Mouse (Mus musculus) ES-Bruce4 (cell line): ENCODE data around the gene Vwc2l. TPM values are rescaled to one million over a fixed set of nuclear protein-coding genes. Genes with fewer than 3 reads are reported as not detected.

Source experiments
- H3K27ac ChIP-seq: 2 replicates; pipeline ENCODE4 v1.5.1; 2012; ENCODE audit warnings: low read length, inconsistent platforms; ENCODE audit not compliant: insufficient read depth
- H3K27me3 ChIP-seq: 2 replicates; pipeline ENCODE4 v1.6.1; 2012; ENCODE audit warnings: mild to moderate bottlenecking, low read length, inconsistent platforms; ENCODE audit not compliant: control insufficient read depth, poor library complexity, insufficient read depth, severe bottlenecking
- H3K36me3 ChIP-seq: 2 replicates; pipeline ENCODE4 v1.6.1; 2012; ENCODE audit warnings: inconsistent platforms, mild to moderate bottlenecking, low read length, moderate library complexity; ENCODE audit not compliant: control insufficient read depth, poor library complexity, insufficient read depth, severe bottlenecking
- H3K4me1 ChIP-seq: one replicate; pipeline ENCODE4 v1.8.1; 2011; ENCODE audit warnings: low read length; ENCODE audit not compliant: control insufficient read depth, insufficient read depth
- H3K4me3 ChIP-seq: 2 replicates; pipeline ENCODE4 v1.5.1; 2011; ENCODE audit warnings: low read depth, mild to moderate bottlenecking, low read length
- H3K9ac ChIP-seq: 2 replicates; pipeline ENCODE4 v1.6.1; 2012; ENCODE audit warnings: low read depth, mild to moderate bottlenecking, inconsistent platforms; ENCODE audit not compliant: poor library complexity, severe bottlenecking
- H3K9me3 ChIP-seq: replicated peaks from 2 replicates; pipeline ENCODE4 v1.6.1; 2012; ENCODE audit warnings: mild to moderate bottlenecking, low read length, inconsistent platforms; ENCODE audit not compliant: control insufficient read depth, poor library complexity, insufficient read depth, severe bottlenecking
- CTCF ChIP-seq: IDR thresholded peaks from one replicate; pipeline ENCODE4 v1.8.1; 2011; ENCODE audit warnings: low read depth, low read length
- EP300 ChIP-seq: IDR thresholded peaks from 2 replicates; pipeline ENCODE4 v1.6.1; 2011; ENCODE audit warnings: low read depth, low read length; ENCODE audit not compliant: insufficient read depth
- POLR2A ChIP-seq: IDR thresholded peaks from one replicate; pipeline ENCODE4 v1.8.1; 2011; ENCODE audit warnings: low read length; ENCODE audit not compliant: insufficient read depth
- polyA plus RNA-seq: library from polyadenylated mRNA; stranded (reverse); fragments of >200 nt; gene quantifications from 2 replicates; pipeline ENCODE4 v1.2.4, GENCODE M21; 2011; ENCODE audit warnings: low read depth; ENCODE audit not compliant: missing spikeins, insufficient read depth, insufficient read length

Vwc2l gene
- polyA plus RNA-seq, 1 experiment = not detected

GRCm38 (mm10) chr1:70791636-70792035 is 66.1 kb downstream of the Vwc2l start:
- no peaks in the 10 kb centered on the region for H3K4me1 ChIP-seq
- no peak overlapping the region for H3K4me3 ChIP-seq
- TF ChIP-seq CTCF (no peak), EP300 (no peak), POLR2A (no peak)
- H3K36me3 ChIP-seq = no peaks in the 10 kb centered on the region
- H3K27ac ChIP-seq = no peak overlapping the region
- no peak overlapping the region for H3K9ac ChIP-seq
- H3K27me3 ChIP-seq = no peaks in the 10 kb centered on the region; the same call in 1 of the 2 replicates
- H3K9me3 ChIP-seq = no peaks in the 10 kb centered on the region

GRCm38 (mm10) chr1:70795094-70795493 is 69.6 kb downstream of the Vwc2l start:
- Histone ChIP-seq H3K27ac (no peak overlapping the region), H3K9me3 (no peaks in the 10 kb centered on the region), H3K4me3 (no peak overlapping the region), H3K36me3 (no peaks in the 10 kb centered on the region), H3K27me3 (no peaks in the 10 kb centered on the region; the same call in 1 of the 2 replicates), H3K4me1 (no peaks in the 10 kb centered on the region), H3K9ac (no peak overlapping the region)
- TF ChIP-seq CTCF (no peak), EP300 (no peak), POLR2A (no peak)

GRCm38 (mm10) chr1:70803401-70803800 is 77.9 kb downstream of the Vwc2l start:
- no peak overlapping the region for H3K4me3 ChIP-seq
- H3K27me3 ChIP-seq = no peaks in the 10 kb centered on the region
- no peaks in the 10 kb centered on the region for H3K9me3 ChIP-seq
- H3K9ac ChIP-seq = no peak overlapping the region
- no peaks in the 10 kb centered on the region for H3K4me1 ChIP-seq
- no peak for TF ChIP-seq CTCF
- no peak for TF ChIP-seq EP300
- TF ChIP-seq POLR2A = no peak
- H3K36me3 ChIP-seq = no peaks in the 10 kb centered on the region
- H3K27ac ChIP-seq = no peak overlapping the region

GRCm38 (mm10) chr1:70823111-70823510 is 97.6 kb downstream of the Vwc2l start:
- no peaks in the 10 kb centered on the region for H3K9me3 ChIP-seq
- H3K27ac ChIP-seq = no peak overlapping the region
- H3K4me3 ChIP-seq = no peak overlapping the region
- H3K9ac ChIP-seq = no peak overlapping the region
- no peaks in the 10 kb centered on the region for H3K27me3 ChIP-seq
- H3K4me1 ChIP-seq = no peaks in the 10 kb centered on the region
- TF ChIP-seq CTCF (no peak), POLR2A (no peak), EP300 (no peak)
- no peaks in the 10 kb centered on the region for H3K36me3 ChIP-seq

- Histone ChIP-seq H3K36me3 (no peaks in the 10 kb centered on the region), H3K27me3 (no peaks in the 10 kb centered on the region), H3K9ac (no peak overlapping the region), H3K4me3 (no peak overlapping the region), H3K9me3 (no peaks in the 10 kb centered on the region), H3K27ac (no peak overlapping the region), H3K4me1 (no peaks in the 10 kb centered on the region)
- peak; percentile 5 for TF ChIP-seq CTCF
- no peak for TF ChIP-seq EP300
These were observed 107.7 kb downstream of the Vwc2l start for GRCm38 (mm10) chr1:70833262-70833661.

- Histone ChIP-seq H3K27ac (no peak overlapping the region), H3K9ac (no peak overlapping the region), H3K27me3 (no peaks in the 10 kb centered on the region; the same call in 1 of the 2 replicates), H3K4me1 (no peaks in the 10 kb centered on the region), H3K9me3 (no peaks in the 10 kb centered on the region), H3K36me3 (no peaks in the 10 kb centered on the region), H3K4me3 (no peak overlapping the region)
- TF ChIP-seq EP300 = no peak
These were observed 116.7 kb downstream of the Vwc2l start for GRCm38 (mm10) chr1:70842222-70842621.

- TF ChIP-seq CTCF = no peak
- TF ChIP-seq POLR2A = no peak
- TF ChIP-seq EP300 = no peak
- H3K27me3 ChIP-seq = no peaks in the 10 kb centered on the region
- H3K4me3 ChIP-seq = no peak overlapping the region
- H3K36me3 ChIP-seq = no peaks in the 10 kb centered on the region
- H3K27ac ChIP-seq = no peak overlapping the region
- no peak overlapping the region for H3K9ac ChIP-seq
- H3K4me1 ChIP-seq = no peaks in the 10 kb centered on the region
- H3K9me3 ChIP-seq = no peaks in the 10 kb centered on the region
These were observed 119.8 kb downstream of the Vwc2l start for GRCm38 (mm10) chr1:70845276-70845675.
